Mouse (Mus musculus): ENCODE data around the gene Rpl12. TPM values are rescaled to one million over a fixed set of nuclear protein-coding genes. Genes with fewer than 3 reads are reported as not detected.
"Not testable (repeated sequence)": the region's sequence is repeated elsewhere in the genome, so short reads cannot be mapped to it uniquely, and the experiment has no call there.

Gene Rpl12
- polyA plus RNA-seq, 1 experiment, result 1,818 TPM

DNA sequence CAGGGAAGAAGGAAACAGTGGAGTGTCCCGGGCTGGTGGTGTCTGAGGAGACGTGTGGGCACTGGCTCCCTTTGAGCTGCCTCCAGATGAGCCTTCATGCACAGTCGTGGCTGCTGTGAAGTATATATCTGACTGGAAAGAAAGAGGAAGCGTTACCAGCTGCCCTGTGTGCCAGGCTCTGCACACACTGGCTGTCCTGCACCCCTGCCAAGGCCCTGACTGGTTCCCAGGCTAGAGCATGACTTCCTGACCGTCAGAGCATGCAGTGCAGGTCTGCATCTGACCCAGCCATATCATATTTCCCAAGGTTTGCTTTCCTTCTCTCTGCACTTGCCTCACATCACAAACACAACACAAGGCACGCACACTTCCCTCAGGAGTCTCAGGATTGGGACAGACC, 30.8 kb downstream of the Rpl12 start:
- Histone ChIP-seq H3K36me3 (replicated peaks; ENCODE audit: low read length) (no peaks in the 10 kb centered on the region), H3K4me1 (peaks cover 13% of the 10 kb centered on the region), H3K4me3 (replicated peaks) (no peak overlapping the region), H3K9me3 (no peaks in the 10 kb centered on the region), H3K27me3 (replicated peaks) (peaks cover 40% of the 10 kb centered on the region)
- TF ChIP-seq GATA1 (IDR thresholded peaks at IDR 0.05; ENCODE audit: borderline replicate concordance, low read length), result no peak
- TF ChIP-seq FLI1 (IDR thresholded peaks at IDR 0.05; ENCODE audit: low read length), result no peak

DNA sequence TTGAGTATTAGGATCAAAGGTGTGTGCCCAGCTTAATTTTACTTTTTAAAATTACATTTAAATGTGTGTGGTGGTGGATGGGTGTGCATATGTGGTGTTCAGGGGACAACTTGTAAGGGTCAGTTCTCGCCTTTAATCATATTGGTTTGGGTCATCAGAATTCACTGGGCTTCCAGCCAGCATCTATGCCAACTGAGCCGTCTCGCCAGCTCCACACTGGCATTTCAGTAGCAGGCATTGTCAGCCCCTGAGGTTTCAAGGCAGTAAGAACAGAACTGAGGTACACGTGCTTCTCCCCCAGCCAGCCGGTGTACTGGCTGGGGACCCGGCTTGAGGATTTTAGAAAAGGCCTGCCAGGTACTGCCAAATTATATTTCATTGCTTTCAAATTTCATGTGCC, 35.7 kb downstream of the Rpl12 start:
- Histone ChIP-seq H3K9me3 (no peaks in the 10 kb centered on the region; the same call in 1 of the 2 replicates), H3K4me3 (replicated peaks) (no peak overlapping the region), H3K27me3 (replicated peaks) (peaks cover 38% of the 10 kb centered on the region), H3K36me3 (replicated peaks; ENCODE audit: low read length) (no peaks in the 10 kb centered on the region), H3K4me1 (peaks cover 3% of the 10 kb centered on the region; the same call in 1 of the 2 replicates)
- TF ChIP-seq FLI1 (IDR thresholded peaks at IDR 0.05; ENCODE audit: low read length) (no peak), GATA1 (IDR thresholded peaks at IDR 0.05; ENCODE audit: borderline replicate concordance, low read length) (no peak)

DNA sequence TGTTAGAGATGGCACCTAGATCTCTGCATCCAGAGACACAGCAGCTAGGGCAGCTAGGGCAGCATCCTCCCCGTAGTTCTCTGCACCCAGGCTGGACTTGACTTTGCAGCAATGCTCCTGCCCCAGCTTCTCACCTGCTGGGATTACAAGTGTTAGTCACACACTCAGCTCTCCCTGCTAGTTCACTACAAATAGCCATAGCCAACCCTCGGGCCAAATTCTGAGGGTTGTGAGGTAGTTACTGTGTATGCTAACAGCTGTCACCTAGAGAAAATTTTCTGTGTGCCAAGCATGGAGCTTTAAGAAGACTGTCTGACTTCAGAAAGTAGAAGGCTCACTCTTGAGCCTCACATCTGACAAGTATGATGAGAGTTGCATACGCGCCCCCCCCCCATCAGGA, 36.4 kb downstream of the Rpl12 start:
- Histone ChIP-seq H3K9me3 (no peaks in the 10 kb centered on the region; the same call in 1 of the 2 replicates), H3K4me3 (replicated peaks) (no peak overlapping the region), H3K36me3 (replicated peaks; ENCODE audit: low read length) (no peaks in the 10 kb centered on the region), H3K4me1 (no peaks in the 10 kb centered on the region), H3K27me3 (replicated peaks) (peaks cover 38% of the 10 kb centered on the region)
- no peak for TF ChIP-seq FLI1 (IDR thresholded peaks at IDR 0.05; ENCODE audit: low read length)

DNA sequence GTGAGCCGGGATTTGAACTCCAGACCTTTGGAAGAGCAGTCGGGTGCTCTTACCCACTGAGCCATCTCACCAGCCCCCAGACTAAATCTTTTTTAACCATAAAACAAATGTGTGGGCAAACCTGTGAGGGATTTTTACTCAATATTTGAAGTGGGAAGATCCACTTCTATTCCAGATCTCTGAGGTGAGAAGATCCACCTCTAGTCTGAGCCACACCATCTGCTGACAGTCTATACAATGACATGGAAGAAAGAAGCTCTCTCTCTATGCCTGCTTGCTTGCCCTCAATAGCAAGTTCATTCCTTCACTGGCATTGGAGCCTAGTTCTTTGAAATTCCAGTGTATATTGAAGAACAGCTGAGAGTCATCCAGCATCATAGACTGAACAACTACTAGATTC, 38.4 kb downstream of the Rpl12 start:
- no peaks in the 10 kb centered on the region; the same call in 1 of the 2 replicates for H3K9me3 ChIP-seq
- TF ChIP-seq FLI1 (IDR thresholded peaks at IDR 0.05; ENCODE audit: low read length) (no peak), GATA1 (IDR thresholded peaks at IDR 0.05; ENCODE audit: borderline replicate concordance, low read length) (no peak)
- H3K4me1 ChIP-seq, result no peaks in the 10 kb centered on the region
- no peaks in the 10 kb centered on the region for H3K36me3 ChIP-seq (replicated peaks; ENCODE audit: low read length)
- no peak overlapping the region for H3K4me3 ChIP-seq (replicated peaks)
- H3K27me3 ChIP-seq (replicated peaks), result peaks cover 44% of the 10 kb centered on the region

DNA sequence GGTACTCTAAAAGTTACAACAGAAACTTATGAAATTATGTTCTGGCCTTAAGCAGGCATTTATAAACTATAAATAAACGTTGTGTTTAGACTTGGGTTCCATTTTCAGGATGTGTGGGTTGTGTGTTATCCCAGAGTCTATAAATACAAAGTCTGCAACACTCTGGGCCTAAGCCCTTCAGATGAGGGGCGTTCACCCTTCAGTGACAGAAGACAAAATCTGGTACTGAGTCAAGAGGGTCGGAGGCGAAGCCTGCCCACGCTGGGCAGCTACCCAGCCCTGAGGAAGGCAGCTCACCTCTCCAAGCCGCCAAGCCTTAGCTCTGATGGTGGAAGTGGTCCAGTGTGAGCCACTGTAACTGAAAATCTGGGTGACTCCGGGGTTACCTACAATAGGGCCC, 40.8 kb downstream of the Rpl12 start:
- H3K36me3 ChIP-seq (replicated peaks; ENCODE audit: low read length), result no peaks in the 10 kb centered on the region
- no peak for TF ChIP-seq FLI1 (IDR thresholded peaks at IDR 0.05; ENCODE audit: low read length)
- no peak overlapping the region for H3K4me3 ChIP-seq (replicated peaks)
- no peaks in the 10 kb centered on the region; the same call in 1 of the 2 replicates for H3K9me3 ChIP-seq
- H3K4me1 ChIP-seq, result no peaks in the 10 kb centered on the region
- peaks cover 52% of the 10 kb centered on the region for H3K27me3 ChIP-seq (replicated peaks)

DNA sequence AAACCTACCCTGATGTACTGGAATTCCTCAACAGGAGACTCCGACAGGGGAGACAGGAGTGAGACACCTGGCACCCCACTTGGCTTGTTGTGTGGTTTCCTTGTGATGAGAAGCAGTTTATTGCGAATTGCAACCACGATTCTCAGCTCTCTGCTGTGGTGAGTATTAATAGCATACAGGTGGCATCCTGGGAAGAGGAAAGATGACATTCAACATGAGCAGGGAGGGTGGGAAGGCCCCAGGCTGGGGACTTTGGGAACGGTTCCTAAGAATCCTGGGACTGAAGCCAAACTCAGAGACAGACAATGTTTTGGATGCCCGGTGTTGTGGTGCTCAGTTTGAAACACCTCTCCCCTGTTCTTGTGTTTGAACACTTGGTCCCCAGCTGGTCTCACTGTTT, 43.7 kb downstream of the Rpl12 start:
- Histone ChIP-seq H3K4me1 (no peaks in the 10 kb centered on the region), H3K9me3 (no peaks in the 10 kb centered on the region; the same call in 1 of the 2 replicates), H3K4me3 (replicated peaks) (no peak overlapping the region), H3K27me3 (replicated peaks) (peaks cover 48% of the 10 kb centered on the region), H3K36me3 (replicated peaks; ENCODE audit: low read length) (no peaks in the 10 kb centered on the region)
- no peak for TF ChIP-seq FLI1 (IDR thresholded peaks at IDR 0.05; ENCODE audit: low read length)
- no peak for TF ChIP-seq GATA1 (IDR thresholded peaks at IDR 0.05; ENCODE audit: borderline replicate concordance, low read length)

DNA sequence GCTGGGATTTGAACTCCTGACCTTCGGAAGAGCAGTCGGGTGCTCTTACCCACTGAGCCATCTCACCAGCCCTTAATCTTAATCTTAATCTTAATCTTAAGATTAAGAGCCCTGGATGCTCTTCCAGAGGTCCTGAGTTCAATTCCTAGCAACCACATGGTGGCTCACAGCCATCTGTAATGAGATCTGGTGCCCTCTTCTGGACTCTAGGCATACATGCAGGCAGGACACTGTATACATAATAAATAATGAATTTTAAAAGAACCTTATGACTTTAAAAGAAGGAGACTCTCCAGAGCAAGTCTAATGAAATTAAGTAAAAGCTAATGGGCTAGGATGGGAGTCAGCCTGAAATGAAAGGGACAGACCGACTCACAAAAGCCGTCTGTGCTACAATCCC, 47.7 kb downstream of the Rpl12 start:
- H3K36me3 ChIP-seq (replicated peaks; ENCODE audit: low read length); H3K4me1 ChIP-seq; H3K9me3 ChIP-seq; H3K4me3 ChIP-seq (replicated peaks): not testable (repeated sequence)
- peaks cover 44% of the 10 kb centered on the region for H3K27me3 ChIP-seq (replicated peaks)

DNA sequence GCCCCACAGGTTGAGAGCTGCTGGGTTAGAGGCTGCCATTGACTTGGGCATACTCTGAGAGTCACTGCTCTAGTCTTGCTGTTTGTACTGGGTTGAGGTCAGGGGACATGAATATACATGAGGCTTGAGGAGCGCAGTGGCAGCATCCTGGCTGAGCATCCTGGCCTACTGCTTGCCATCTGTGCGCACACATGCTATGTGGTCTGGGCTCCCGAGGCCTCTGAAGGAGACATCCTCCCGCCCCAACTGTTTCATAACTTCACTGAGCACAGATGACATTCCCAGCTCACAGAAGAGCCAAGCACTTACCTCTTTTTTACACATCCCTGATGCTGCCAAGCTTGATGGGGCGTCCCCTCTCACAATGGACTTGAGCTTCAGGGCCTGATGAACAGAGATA, 53.5 kb downstream of the Rpl12 start:
- no peak overlapping the region for H3K4me3 ChIP-seq (replicated peaks)
- no peaks in the 10 kb centered on the region for H3K36me3 ChIP-seq (replicated peaks; ENCODE audit: low read length)
- peaks cover 4% of the 10 kb centered on the region; the same call in 1 of the 2 replicates for H3K9me3 ChIP-seq
- peaks cover 28% of the 10 kb centered on the region for H3K27me3 ChIP-seq (replicated peaks)
- peaks cover 3% of the 10 kb centered on the region; the same call in 1 of the 2 replicates for H3K4me1 ChIP-seq
- TF ChIP-seq GATA1 (IDR thresholded peaks at IDR 0.05; ENCODE audit: borderline replicate concordance, low read length) (no peak), FLI1 (IDR thresholded peaks at IDR 0.05; ENCODE audit: low read length) (no peak)

Other genes starting within 250 kb of the Rpl12 start
- 148 and 403 TPM in 2 replicates for gene Cdk9, start 248.5 kb upstream of the Rpl12 start, polyA plus RNA-seq (2012; ENCODE audit: insufficient read depth, low replicate concordance)
- 13.4 and 21.1 TPM in 2 replicates for gene Sh2d3c, start 240.5 kb upstream of the Rpl12 start, polyA plus RNA-seq (2012; ENCODE audit: insufficient read depth, low replicate concordance)
- 3.0 TPM in 1 of 2 replicates, not detected in the other for gene 6330409D20Rik, start 220.5 kb upstream of the Rpl12 start, polyA plus RNA-seq (2012; ENCODE audit: insufficient read depth, low replicate concordance)
- 30.1 and 93.0 TPM in 2 replicates for gene Tor2a, start 204.3 kb upstream of the Rpl12 start, polyA plus RNA-seq (2012; ENCODE audit: insufficient read depth, low replicate concordance)
- 0.03 and 1.9 TPM in 2 replicates for gene Ttc16, start 185.9 kb upstream of the Rpl12 start, polyA plus RNA-seq (2012; ENCODE audit: insufficient read depth, low replicate concordance)
- gene Ptrh1, start 185.8 kb upstream of the Rpl12 start, polyA plus RNA-seq (2012; ENCODE audit: insufficient read depth, low replicate concordance), result 2.6 TPM in 1 of 2 replicates, not detected in the other
- gene Cfap157, start 177.1 kb upstream of the Rpl12 start, polyA plus RNA-seq (2012; ENCODE audit: insufficient read depth, low replicate concordance), result not detected in 2 replicates
- 1.6 TPM in 1 of 2 replicates, not detected in the other for gene Stxbp1, start 114.3 kb upstream of the Rpl12 start, polyA plus RNA-seq (2012; ENCODE audit: insufficient read depth, low replicate concordance)
- gene Fam129b, start 85.4 kb upstream of the Rpl12 start, polyA plus RNA-seq (2012; ENCODE audit: insufficient read depth, low replicate concordance), result 19.5 and 38.4 TPM in 2 replicates
- gene Lrsam1, start 55 bp downstream of the Rpl12 start, polyA plus RNA-seq (2012; ENCODE audit: insufficient read depth, low replicate concordance), result 8.5 and 10.1 TPM in 2 replicates
- 28.4 and 135 TPM in 2 replicates for gene Slc2a8, start 20.5 kb downstream of the Rpl12 start, polyA plus RNA-seq (2012; ENCODE audit: insufficient read depth, low replicate concordance)
- 0.06 TPM in 1 of 2 replicates, not detected in the other for gene Garnl3, start 170.1 kb downstream of the Rpl12 start, polyA plus RNA-seq (2012; ENCODE audit: insufficient read depth, low replicate concordance)

Measured in megakaryocyte, embryonic 14.5 days (primary cell).